Mouse (Mus musculus) A20 (cell line): ENCODE measurements around the gene Sp7.

Source experiments
- DNase-seq: peaks from one replicate; pipeline ENCODE4 v3.0.0-alpha.2; 2011; ENCODE audit warnings: low read depth, low spot score

Sp7 gene

GRCm38 (mm10) chr15:102388942-102389341 lies 22.0 kb upstream of the Sp7 start:
- DNase-seq: no peak

- peak; percentile 78 for DNase-seq
Measured at GRCm38 (mm10) chr15:102386640-102387039, 19.7 kb upstream of the Sp7 start.

- no peak for DNase-seq
Measured at GRCm38 (mm10) chr15:102383671-102384070, 16.7 kb upstream of the Sp7 start.

GRCm38 (mm10) chr15:102381575-102381974 lies 14.6 kb upstream of the Sp7 start:
- DNase-seq: peak; percentile 71

- DNase-seq: no peak
Measured at GRCm38 (mm10) chr15:102377810-102378262, 10.9 kb upstream of the Sp7 start.

GRCm38 (mm10) chr15:102377163-102377543 lies 10.2 kb upstream of the Sp7 start:
- DNase-seq: peak; percentile 86

GRCm38 (mm10) chr15:102376453-102377162 lies 9.6 kb upstream of the Sp7 start:
- DNase-seq: peak; percentile 81

GRCm38 (mm10) chr15:102370727-102371126 lies 3.7 kb upstream of the Sp7 start:
- no peak for DNase-seq

- no peak for DNase-seq
Measured at GRCm38 (mm10) chr15:102369972-102370371, 3.0 kb upstream of the Sp7 start.

- DNase-seq: no peak
Measured at GRCm38 (mm10) chr15:102366238-102366637, 744 bp downstream of the Sp7 start.

- DNase-seq: no peak
Measured at GRCm38 (mm10) chr15:102364678-102365077, 2.3 kb downstream of the Sp7 start.

- DNase-seq: no peak
Measured at GRCm38 (mm10) chr15:102362648-102363047, 4.3 kb downstream of the Sp7 start.

- no peak for DNase-seq
Measured at GRCm38 (mm10) chr15:102358834-102359233, 8.1 kb downstream of the Sp7 start.

- no peak for DNase-seq
Measured at GRCm38 (mm10) chr15:102358126-102358525, 8.9 kb downstream of the Sp7 start.

GRCm38 (mm10) chr15:102356501-102357325 lies 10.3 kb downstream of the Sp7 start:
- DNase-seq: no peak

GRCm38 (mm10) chr15:102355871-102356441 lies 11.0 kb downstream of the Sp7 start:
- DNase-seq: no peak

- no peak for DNase-seq
Measured at GRCm38 (mm10) chr15:102355134-102355870, 11.7 kb downstream of the Sp7 start.

GRCm38 (mm10) chr15:102353986-102354385 lies 13.0 kb downstream of the Sp7 start:
- DNase-seq: peak; percentile 35

GRCm38 (mm10) chr15:102352177-102352576 lies 14.8 kb downstream of the Sp7 start:
- DNase-seq: peak; percentile 54

- no peak for DNase-seq
Measured at GRCm38 (mm10) chr15:102350942-102351291, 16.1 kb downstream of the Sp7 start.

- peak; percentile 96 for DNase-seq
Measured at GRCm38 (mm10) chr15:102350138-102350941, 16.6 kb downstream of the Sp7 start, which contains the start of gene Aaas. TSS of gene Aaas (minus strand) at chr15:102350771.
